Mouse (Mus musculus): ENCODE measurements around the gene Ccdc58.

Gene Ccdc58

DNA sequence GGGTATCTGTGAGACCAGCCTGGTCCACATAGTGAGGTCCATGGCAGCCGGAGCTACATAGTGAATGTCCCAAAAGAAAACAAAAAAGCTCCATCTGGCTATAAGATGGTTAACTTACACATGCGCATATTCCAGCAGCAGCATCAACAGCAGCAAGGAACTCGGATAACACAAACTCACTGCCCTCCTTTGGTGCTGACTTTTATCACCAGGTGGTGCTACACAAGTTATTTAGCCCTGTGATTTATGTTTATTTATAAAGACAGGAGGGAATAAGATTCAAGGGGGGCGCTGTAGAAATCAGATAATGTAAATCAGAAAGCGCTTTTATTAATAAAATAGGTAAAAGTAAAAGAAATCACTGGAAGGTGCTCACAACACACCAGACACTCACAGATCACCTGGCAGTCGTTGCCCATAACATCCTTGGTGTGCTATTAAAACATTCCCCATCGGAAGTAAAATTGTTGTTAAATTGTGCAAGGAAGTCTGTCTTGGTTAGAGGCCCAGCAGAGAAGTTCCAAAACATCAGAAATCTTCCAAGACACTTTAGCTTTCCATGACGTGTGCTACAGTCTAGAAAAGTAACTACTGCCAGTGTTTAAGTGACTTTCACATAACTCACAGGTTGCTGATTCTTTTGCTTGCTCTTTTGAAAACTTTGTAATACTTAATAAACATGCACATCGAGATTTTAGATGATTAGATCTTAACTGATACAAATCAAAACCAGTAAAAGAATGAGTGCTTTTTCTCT, 1.5 kb upstream of the Ccdc58 start:
- peaks cover 49% of the 10 kb centered on the region for H3K36me3 ChIP-seq (ENCODE audit: insufficient read depth, low read length)
- peaks cover 71% of the 10 kb centered on the region for H3K4me1 ChIP-seq (replicated peaks; ENCODE audit: low read depth, low read length)

DNA sequence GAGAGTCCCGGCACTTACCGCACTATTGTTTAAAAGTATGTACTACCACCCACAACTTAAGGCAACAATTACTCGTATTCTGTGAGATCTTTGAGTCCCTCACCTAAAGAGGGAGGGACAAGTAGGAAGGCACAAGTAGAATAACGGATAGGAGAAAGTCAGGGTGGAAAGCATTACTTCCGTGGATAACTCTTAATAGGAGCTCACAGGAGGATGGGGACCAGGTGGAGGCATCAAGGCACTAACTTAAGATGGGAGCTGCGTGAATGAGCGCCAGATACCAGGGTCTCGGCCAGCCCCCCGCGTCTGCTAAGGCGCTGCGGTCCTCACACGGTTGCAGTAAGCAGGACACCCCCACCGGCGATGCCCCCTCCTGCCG, 425 bp upstream of the Ccdc58 start:
- H3K4me3 ChIP-seq (replicated peaks; ENCODE audit: low read length): peak overlapping the region; percentile 92
- no peaks in the 10 kb centered on the region for H3K9me3 ChIP-seq (ENCODE audit: low read length)
- TF ChIP-seq POU5F1 (IDR thresholded peaks at IDR 0.05; ENCODE audit: borderline replicate concordance, low read length) (no peak), CTCF (conservative IDR thresholded peaks at IDR 0.05; ENCODE audit: low read length) (no peak), NANOG (IDR thresholded peaks at IDR 0.05; ENCODE audit: borderline replicate concordance, low read length) (0 out of 2 replicates have a peak, but pooled peaks have one; percentile 10)
- H3K36me3 ChIP-seq (ENCODE audit: insufficient read depth, low read length): peaks cover 57% of the 10 kb centered on the region
- peaks cover 71% of the 10 kb centered on the region for H3K4me1 ChIP-seq (replicated peaks; ENCODE audit: low read depth, low read length)
- no peaks in the 10 kb centered on the region for H3K27me3 ChIP-seq (ENCODE audit: insufficient read depth, low read length)

More for the DNA sequence above, 1.5 kb upstream of the Ccdc58 start:
- Histone ChIP-seq H3K9me3 (ENCODE audit: low read length) (no peaks in the 10 kb centered on the region), H3K27me3 (ENCODE audit: insufficient read depth, low read length) (no peaks in the 10 kb centered on the region), H3K4me3 (replicated peaks; ENCODE audit: low read length) (peak overlapping the region; percentile 92)
- TF ChIP-seq POU5F1 (IDR thresholded peaks at IDR 0.05; ENCODE audit: borderline replicate concordance, low read length) (no peak), NANOG (IDR thresholded peaks at IDR 0.05; ENCODE audit: borderline replicate concordance, low read length) (no peak), CTCF (conservative IDR thresholded peaks at IDR 0.05; ENCODE audit: low read length) (no peak)

DNA sequence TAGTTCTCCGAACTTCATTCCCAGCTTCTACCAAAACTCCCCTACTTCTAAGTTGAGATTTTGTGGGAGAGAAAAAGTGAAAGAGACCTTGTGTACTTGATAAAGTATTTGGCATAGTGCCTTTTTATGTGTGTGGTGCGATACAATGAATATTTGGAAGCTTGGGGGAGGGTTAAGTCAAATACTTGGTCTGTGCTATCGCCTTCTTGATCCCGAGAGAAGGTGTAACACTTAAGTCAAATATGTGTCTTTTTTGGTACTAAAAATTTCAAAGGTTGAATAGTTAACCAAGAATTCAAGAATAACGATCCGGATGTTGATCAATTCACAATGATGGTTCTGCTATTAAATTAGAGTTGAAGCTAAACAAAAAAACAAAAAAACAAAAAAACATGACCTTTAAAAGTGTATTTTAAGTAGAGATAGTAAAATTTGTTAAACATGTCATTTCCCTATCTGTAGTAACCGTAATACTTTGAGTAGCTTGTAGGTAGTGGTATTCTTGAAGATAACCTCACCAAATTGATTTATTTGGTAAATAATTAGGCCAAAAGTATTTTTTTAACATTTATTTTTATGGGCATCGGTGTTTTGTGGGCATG, 1.0 kb downstream of the Ccdc58 start:
- no peaks in the 10 kb centered on the region for H3K27me3 ChIP-seq (ENCODE audit: insufficient read depth, low read length)
- peak overlapping the region; percentile 92 for H3K4me3 ChIP-seq (replicated peaks; ENCODE audit: low read length)
- H3K36me3 ChIP-seq (ENCODE audit: insufficient read depth, low read length): peaks cover 53% of the 10 kb centered on the region
- peaks cover 60% of the 10 kb centered on the region for H3K4me1 ChIP-seq (replicated peaks; ENCODE audit: low read depth, low read length)
- TF ChIP-seq CTCF (conservative IDR thresholded peaks at IDR 0.05; ENCODE audit: low read length): no peak
- TF ChIP-seq POU5F1 (IDR thresholded peaks at IDR 0.05; ENCODE audit: borderline replicate concordance, low read length): no peak
- no peak for TF ChIP-seq NANOG (IDR thresholded peaks at IDR 0.05; ENCODE audit: borderline replicate concordance, low read length)
- H3K9me3 ChIP-seq (ENCODE audit: low read length): no peaks in the 10 kb centered on the region

DNA sequence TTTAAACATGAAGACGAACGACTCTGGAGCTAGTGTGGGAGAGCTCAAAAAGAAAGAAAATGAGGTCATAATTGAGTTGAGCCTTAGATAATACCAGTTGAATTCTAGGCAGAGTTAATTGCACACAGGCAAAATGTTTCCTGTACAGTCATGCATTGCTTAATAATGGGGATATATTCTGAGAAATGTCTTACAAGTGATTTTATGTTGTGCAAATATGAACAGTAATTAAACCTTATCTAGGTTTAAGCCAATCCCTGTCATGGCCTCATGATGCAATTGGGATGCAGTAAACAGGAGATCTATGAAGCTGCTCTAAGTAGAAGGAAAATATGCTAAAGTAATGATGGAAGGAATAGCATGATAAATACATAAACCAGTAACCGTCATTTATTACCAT, 3.3 kb downstream of the Ccdc58 start:
- Histone ChIP-seq H3K27me3 (ENCODE audit: insufficient read depth, low read length) (no peaks in the 10 kb centered on the region), H3K9me3 (ENCODE audit: low read length) (no peaks in the 10 kb centered on the region), H3K36me3 (ENCODE audit: insufficient read depth, low read length) (peaks cover 52% of the 10 kb centered on the region), H3K4me3 (replicated peaks; ENCODE audit: low read length) (no peak overlapping the region), H3K4me1 (replicated peaks; ENCODE audit: low read depth, low read length) (peaks cover 57% of the 10 kb centered on the region)
- no peak for TF ChIP-seq CTCF (conservative IDR thresholded peaks at IDR 0.05; ENCODE audit: low read length)
- no peak for TF ChIP-seq POU5F1 (IDR thresholded peaks at IDR 0.05; ENCODE audit: borderline replicate concordance, low read length)
- no peak for TF ChIP-seq NANOG (IDR thresholded peaks at IDR 0.05; ENCODE audit: borderline replicate concordance, low read length)

DNA sequence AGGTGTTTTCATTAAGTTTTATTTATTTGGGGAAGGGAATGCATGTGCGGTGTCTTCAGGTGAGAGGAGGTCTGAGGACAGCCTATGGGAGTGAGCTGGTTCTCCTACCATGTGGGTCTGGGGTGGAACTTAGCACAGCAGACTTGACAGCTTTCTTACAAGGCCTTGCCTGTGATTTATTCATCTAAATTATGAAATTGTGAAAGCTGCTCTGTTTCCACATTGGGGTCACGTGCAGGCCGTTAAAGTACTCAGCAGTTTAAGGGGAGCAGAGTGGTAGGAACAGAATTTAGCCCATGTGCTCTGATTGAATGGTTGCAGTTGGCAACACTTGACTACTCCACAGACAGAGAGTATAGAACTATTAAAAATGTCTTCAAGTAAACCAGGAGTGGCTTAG, 8.4 kb downstream of the Ccdc58 start:
- Histone ChIP-seq H3K4me1 (replicated peaks; ENCODE audit: low read depth, low read length) (peaks cover 54% of the 10 kb centered on the region), H3K9me3 (ENCODE audit: low read length) (no peaks in the 10 kb centered on the region), H3K4me3 (replicated peaks; ENCODE audit: low read length) (no peak overlapping the region), H3K36me3 (ENCODE audit: insufficient read depth, low read length) (peaks cover 78% of the 10 kb centered on the region), H3K27me3 (ENCODE audit: insufficient read depth, low read length) (no peaks in the 10 kb centered on the region)
- TF ChIP-seq NANOG (IDR thresholded peaks at IDR 0.05; ENCODE audit: borderline replicate concordance, low read length) (no peak), CTCF (conservative IDR thresholded peaks at IDR 0.05; ENCODE audit: low read length) (no peak), POU5F1 (IDR thresholded peaks at IDR 0.05; ENCODE audit: borderline replicate concordance, low read length) (no peak)

DNA sequence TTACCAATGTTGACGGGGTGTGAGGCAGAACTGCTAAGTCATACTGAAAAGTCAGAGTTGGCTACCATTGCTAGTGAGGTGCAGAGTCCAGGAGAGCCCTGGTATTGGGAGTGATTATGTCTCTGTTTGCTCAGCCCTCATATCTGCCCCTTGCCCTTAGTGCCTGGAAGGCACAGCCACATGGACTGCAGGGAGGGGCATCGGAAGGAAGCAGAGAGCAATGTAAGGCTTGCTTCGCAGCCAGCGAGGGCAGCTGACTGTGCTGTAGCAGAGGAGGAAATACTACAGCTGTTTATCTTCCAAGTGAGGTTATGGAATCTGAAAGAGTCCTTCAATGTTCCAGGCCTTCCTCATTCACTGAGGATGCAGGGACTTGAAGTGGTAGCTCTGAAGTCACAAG, 16.4 kb downstream of the Ccdc58 start:
- Histone ChIP-seq H3K27me3 (ENCODE audit: insufficient read depth, low read length) (no peaks in the 10 kb centered on the region), H3K9me3 (ENCODE audit: low read length) (no peaks in the 10 kb centered on the region), H3K4me3 (replicated peaks; ENCODE audit: low read length) (no peak overlapping the region), H3K4me1 (replicated peaks; ENCODE audit: low read depth, low read length) (peaks cover 66% of the 10 kb centered on the region), H3K36me3 (ENCODE audit: insufficient read depth, low read length) (peaks cover 98% of the 10 kb centered on the region)
- TF ChIP-seq POU5F1 (IDR thresholded peaks at IDR 0.05; ENCODE audit: borderline replicate concordance, low read length) (no peak), NANOG (IDR thresholded peaks at IDR 0.05; ENCODE audit: borderline replicate concordance, low read length) (no peak), CTCF (conservative IDR thresholded peaks at IDR 0.05; ENCODE audit: low read length) (no peak)

DNA sequence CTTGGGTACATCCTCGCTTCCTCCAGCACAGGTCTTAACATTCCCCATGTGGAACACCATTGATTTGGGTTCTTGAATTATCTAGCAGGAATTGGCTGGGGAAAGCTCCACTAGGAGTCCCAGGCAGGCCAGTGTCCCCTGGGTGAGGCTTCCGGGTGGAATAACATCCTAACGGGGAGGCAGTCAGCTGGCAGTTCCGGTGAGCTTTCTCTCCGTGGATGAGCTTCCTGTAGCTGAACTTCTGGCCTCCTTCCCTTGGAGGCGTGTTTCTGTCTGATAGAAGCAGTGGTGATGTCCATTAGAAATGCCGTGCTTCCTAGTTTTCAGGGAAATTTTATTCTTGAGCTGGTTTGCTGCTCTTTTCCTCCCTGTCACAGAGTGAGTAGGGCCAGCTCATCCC, 17.6 kb downstream of the Ccdc58 start:
- Histone ChIP-seq H3K9me3 (ENCODE audit: low read length) (no peaks in the 10 kb centered on the region), H3K4me3 (replicated peaks; ENCODE audit: low read length) (peak overlapping the region; percentile 26; the same call in 1 of the 2 replicates), H3K27me3 (ENCODE audit: insufficient read depth, low read length) (no peaks in the 10 kb centered on the region), H3K4me1 (replicated peaks; ENCODE audit: low read depth, low read length) (peaks cover 72% of the 10 kb centered on the region), H3K36me3 (ENCODE audit: insufficient read depth, low read length) (peaks cover 90% of the 10 kb centered on the region)
- TF ChIP-seq CTCF (conservative IDR thresholded peaks at IDR 0.05; ENCODE audit: low read length) (no peak), POU5F1 (IDR thresholded peaks at IDR 0.05; ENCODE audit: borderline replicate concordance, low read length) (no peak), NANOG (IDR thresholded peaks at IDR 0.05; ENCODE audit: borderline replicate concordance, low read length) (no peak)

DNA sequence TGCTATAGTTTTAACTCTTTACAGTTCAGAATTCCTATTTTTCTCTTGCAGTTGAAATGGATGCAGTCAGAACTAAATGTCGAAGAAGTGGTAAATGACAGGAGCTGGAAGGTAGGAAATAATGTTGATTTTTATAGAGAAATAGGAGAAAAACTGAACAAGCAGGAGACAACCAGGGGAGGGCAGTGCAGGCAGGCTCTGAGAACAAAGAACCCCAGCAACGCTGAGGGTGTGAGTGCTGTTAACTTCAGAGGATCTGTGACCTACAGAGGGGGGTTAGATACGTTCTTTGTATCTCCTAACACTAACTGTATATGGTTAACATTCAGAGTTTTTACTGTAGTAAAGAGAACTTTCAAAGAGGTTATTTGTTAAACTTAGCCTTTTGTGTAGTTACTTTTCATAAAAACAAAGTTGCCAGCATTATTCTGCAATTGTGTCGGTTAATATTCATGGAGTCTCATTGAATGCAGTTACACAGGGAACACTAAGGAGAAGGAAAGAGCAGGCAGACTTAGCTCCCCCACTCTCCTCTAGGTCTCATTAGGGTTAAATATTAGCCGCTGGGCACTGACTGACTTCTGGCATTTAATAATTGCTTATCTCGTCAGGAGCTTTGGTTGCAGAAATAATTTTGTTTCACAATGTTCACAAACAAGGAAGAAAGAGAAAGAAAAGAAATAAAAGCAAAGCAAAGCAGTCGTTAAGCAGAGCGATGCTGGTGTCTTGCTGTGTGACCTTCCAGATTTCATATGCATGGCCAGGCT, 18.5 kb downstream of the Ccdc58 start:
- H3K4me3 ChIP-seq (replicated peaks; ENCODE audit: low read length): 0 out of 2 replicates have a peak overlapping the region, but pooled peaks have one; percentile 26
- H3K27me3 ChIP-seq (ENCODE audit: insufficient read depth, low read length): no peaks in the 10 kb centered on the region
- no peaks in the 10 kb centered on the region for H3K9me3 ChIP-seq (ENCODE audit: low read length)
- peaks cover 72% of the 10 kb centered on the region for H3K4me1 ChIP-seq (replicated peaks; ENCODE audit: low read depth, low read length)
- TF ChIP-seq POU5F1 (IDR thresholded peaks at IDR 0.05; ENCODE audit: borderline replicate concordance, low read length) (no peak), NANOG (IDR thresholded peaks at IDR 0.05; ENCODE audit: borderline replicate concordance, low read length) (no peak)
- H3K36me3 ChIP-seq (ENCODE audit: insufficient read depth, low read length): peaks cover 81% of the 10 kb centered on the region

Measured in E14TG2a.4 (cell line).